Comparison of ENCODE assay signal across 17 mouse cellular contexts in genomic region chr12:73768788-73769187, GRCm38 (mm10).
DNase-seq lines count a peak whose midpoint lies in the region; ATAC-seq and TF ChIP-seq lines count a peak whose summit lies in the region.
"Had no signal": no experiment of that assay in that cellular context is flagged by ENCODE, and none has a peak within 500 bp of the region (broad histone marks: within the 10 kb centered on the region; RNA-seq: fewer than 3 reads in every experiment).

No protein-coding gene starts in this region.

- no peak overlapping the region for H3K4me2 ChIP-seq in heart, embryonic 15.5 days
- no peak overlapping the region for H3K4me2 ChIP-seq in heart, embryonic 11.5 days
- H3K4me2 ChIP-seq in lung, postnatal 0 days (replicated peaks; ENCODE audit: low read depth, low read length): no peak overlapping the region
- H3K4me2 ChIP-seq in forebrain, postnatal 0 days (ENCODE audit: low read depth): no peak overlapping the region
- H3K4me2 ChIP-seq: forebrain, embryonic 15.5 days; intestine, embryonic 15.5 days; neural tube, embryonic 12.5 days had no signal

- WGBS in heart, embryonic 15.5 days: 56% methylated on average over 5 of the region's 5 CpGs
- 62% methylated on average over 5 of the region's 5 CpGs for WGBS in heart, embryonic 11.5 days (ENCODE audit: insufficient replicate concordance)
- 47% methylated on average over 5 of the region's 5 CpGs for WGBS in lung, postnatal 0 days
- WGBS in embryonic facial prominence, embryonic 10.5 days: 81% methylated on average over 5 of the region's 5 CpGs
- 53% methylated on average over 5 of the region's 5 CpGs for WGBS in forebrain, postnatal 0 days

- TF ChIP-seq EP300 in lung, postnatal 0 days (IDR thresholded peaks at IDR 0.05): no peak

- H3K9me3 ChIP-seq in heart, embryonic 15.5 days (replicated peaks): no peaks in the 10 kb centered on the region
- H3K9me3 ChIP-seq in heart, embryonic 11.5 days (replicated peaks; ENCODE audit: control insufficient read depth, low read length): no peaks in the 10 kb centered on the region
- no peaks in the 10 kb centered on the region for H3K9me3 ChIP-seq in lung, postnatal 0 days (ENCODE audit: low read length)
- no peaks in the 10 kb centered on the region for H3K9me3 ChIP-seq in embryonic facial prominence, embryonic 10.5 days
- no peaks in the 10 kb centered on the region for H3K9me3 ChIP-seq in forebrain, postnatal 0 days (ENCODE audit: low read length)
- H3K9me3 ChIP-seq: forebrain, embryonic 15.5 days; intestine, embryonic 15.5 days; neural tube, embryonic 12.5 days had no signal

- H3K27ac ChIP-seq in heart, embryonic 15.5 days: peak overlapping the region; percentile 35
- H3K27ac ChIP-seq in heart, embryonic 11.5 days (ENCODE audit: low read depth, low read length): no peak overlapping the region
- H3K27ac ChIP-seq in lung, postnatal 0 days (ENCODE audit: low read length): no peak overlapping the region
- H3K27ac ChIP-seq in embryonic facial prominence, embryonic 10.5 days (replicated peaks): peak overlapping the region; percentile 19; the same call in 1 of the 2 replicates
- no peak overlapping the region for H3K27ac ChIP-seq in forebrain, postnatal 0 days (ENCODE audit: low read depth, low read length)
- H3K27ac ChIP-seq: forebrain, embryonic 15.5 days; intestine, embryonic 15.5 days; kidney, postnatal 0 days; layer of hippocampus, adult 2 months; neural tube, embryonic 12.5 days; stomach, postnatal 0 days had no signal

- H3K4me3 ChIP-seq in heart, embryonic 15.5 days: no peak overlapping the region
- H3K4me3 ChIP-seq in heart, embryonic 11.5 days (ENCODE audit: low read depth, low read length): no peak overlapping the region
- no peak overlapping the region for H3K4me3 ChIP-seq in lung, postnatal 0 days (ENCODE audit: low read depth, low read length)
- no peak overlapping the region for H3K4me3 ChIP-seq in embryonic facial prominence, embryonic 10.5 days
- no peak overlapping the region for H3K4me3 ChIP-seq in forebrain, postnatal 0 days (ENCODE audit: low read depth, low read length)
- H3K4me3 ChIP-seq: erythroblast, embryonic 14.5 days; forebrain, embryonic 15.5 days; intestine, embryonic 15.5 days; layer of hippocampus, adult 2 months; neural tube, embryonic 12.5 days had no signal

- peak; percentile 30 for DNase-seq in cerebellum, adult 9-10 months
- DNase-seq in cerebellum, postnatal 36 days: no peak
- peak; percentile 20 to 37 for DNase-seq in lung, adult 18-20 months
- no peak for DNase-seq in lung, postnatal 0 days (ENCODE audit: low spot score)
- DNase-seq in embryonic facial prominence, embryonic 10.5 days (ENCODE audit: low spot score): no peak
- no peak for DNase-seq in forebrain, postnatal 0 days
- DNase-seq: liver; liver, postnatal 0 days had no signal

- no peak overlapping the region for H3K9ac ChIP-seq in heart, embryonic 15.5 days
- no peak overlapping the region for H3K9ac ChIP-seq in heart, embryonic 11.5 days (ENCODE audit: low read depth, low read length)
- no peak overlapping the region for H3K9ac ChIP-seq in lung, postnatal 0 days (replicated peaks; ENCODE audit: low read depth)
- H3K9ac ChIP-seq in forebrain, postnatal 0 days: no peak overlapping the region
- H3K9ac ChIP-seq: forebrain, embryonic 15.5 days; intestine, embryonic 15.5 days; liver, postnatal 0 days; neural tube, embryonic 12.5 days had no signal

- H3K36me3 ChIP-seq in heart, embryonic 15.5 days: no peaks in the 10 kb centered on the region
- no peaks in the 10 kb centered on the region for H3K36me3 ChIP-seq in heart, embryonic 11.5 days (ENCODE audit: control insufficient read depth, insufficient read depth, low read length)
- no peaks in the 10 kb centered on the region for H3K36me3 ChIP-seq in lung, postnatal 0 days (ENCODE audit: insufficient read depth, low read length)
- H3K36me3 ChIP-seq in embryonic facial prominence, embryonic 10.5 days (replicated peaks): no peaks in the 10 kb centered on the region
- H3K36me3 ChIP-seq in forebrain, postnatal 0 days (ENCODE audit: insufficient read depth): no peaks in the 10 kb centered on the region
- H3K36me3 ChIP-seq: forebrain, embryonic 15.5 days; intestine, embryonic 15.5 days; neural tube, embryonic 12.5 days had no signal

- no peak for TF ChIP-seq CTCF in lung, postnatal 0 days (IDR thresholded peaks at IDR 0.05)
- no peak for TF ChIP-seq CTCF in forebrain, postnatal 0 days (IDR thresholded peaks at IDR 0.05; ENCODE audit: low read depth)

- ATAC-seq in heart, embryonic 15.5 days (replicated peaks; ENCODE audit: insufficient number of reproducible peaks, insufficient read depth, low FRiP score, low read depth): no peak
- no peak for ATAC-seq in heart, embryonic 11.5 days (replicated peaks; ENCODE audit: insufficient number of reproducible peaks, low FRiP score, low TSS enrichment)
- no peak for ATAC-seq in lung, postnatal 0 days
- no peak for ATAC-seq in forebrain, postnatal 0 days
- ATAC-seq: forebrain, embryonic 15.5 days; intestine, embryonic 15.5 days; liver, postnatal 0 days had no signal

- no peaks in the 10 kb centered on the region for H3K27me3 ChIP-seq in heart, embryonic 15.5 days
- no peaks in the 10 kb centered on the region for H3K27me3 ChIP-seq in heart, embryonic 11.5 days (ENCODE audit: control insufficient read depth, insufficient read depth, low read length)
- no peaks in the 10 kb centered on the region for H3K27me3 ChIP-seq in lung, postnatal 0 days (replicated peaks; ENCODE audit: insufficient read depth, low read length)
- H3K27me3 ChIP-seq in embryonic facial prominence, embryonic 10.5 days (replicated peaks; ENCODE audit: low read depth, poor library complexity, severe bottlenecking): no peaks in the 10 kb centered on the region
- H3K27me3 ChIP-seq in forebrain, postnatal 0 days (ENCODE audit: insufficient read depth, low read length): no peaks in the 10 kb centered on the region
- H3K27me3 ChIP-seq: forebrain, embryonic 15.5 days; intestine, embryonic 15.5 days; neural tube, embryonic 12.5 days had no signal

- peaks cover 41% of the 10 kb centered on the region for H3K4me1 ChIP-seq in heart, embryonic 15.5 days (replicated peaks)
- H3K4me1 ChIP-seq in heart, embryonic 11.5 days (ENCODE audit: control insufficient read depth, insufficient read depth, low read length): peaks cover 33% of the 10 kb centered on the region
- H3K4me1 ChIP-seq in lung, postnatal 0 days (ENCODE audit: insufficient read depth, low read depth, low read length): peaks cover 3% of the 10 kb centered on the region; the same call in 1 of the 2 replicates
- peaks cover 10% of the 10 kb centered on the region for H3K4me1 ChIP-seq in embryonic facial prominence, embryonic 10.5 days
- no peaks in the 10 kb centered on the region for H3K4me1 ChIP-seq in forebrain, postnatal 0 days (ENCODE audit: insufficient read depth)

Comparison
In these comparisons a context has a peak if more than half of its experiments do, and no peak if none do; other contexts are left out.
1. DNase-seq: peak in cerebellum, adult 9-10 months (single experiment) and lung, adult 18-20 months (2 of 2); none in cerebellum, postnatal 36 days (0 of 2), lung, postnatal 0 days (single experiment), embryonic facial prominence, embryonic 10.5 days (single experiment) and forebrain, postnatal 0 days (single experiment).
2. H3K27ac ChIP-seq: peak in heart, embryonic 15.5 days (single experiment) and embryonic facial prominence, embryonic 10.5 days (single experiment); none in heart, embryonic 11.5 days (single experiment), lung, postnatal 0 days (single experiment) and forebrain, postnatal 0 days (single experiment).